Mouse (Mus musculus): ENCODE measurements around the gene Akap10. TPM values are rescaled to one million over a fixed set of nuclear protein-coding genes. Genes with fewer than 3 reads are reported as not detected.

Akap10 gene
- total RNA-seq (2012; rRNA removed) (20.1 and 21.7 TPM in 2 replicates), polyA plus RNA-seq (2012; ENCODE audit: insufficient read depth in 1 of 2, insufficient read length in 2 of 2, low read depth in 1 of 2, low replicate concordance in 2 of 2, missing spikeins in 1 of 2) (10 to 100 TPM in 1 of 2 experiments, not detected in 1; 17.7 TPM)

- H3K27ac ChIP-seq (ENCODE audit: control insufficient read depth, low read depth, low read length): peak within 1 kb of the TSS; percentile 99
- H3K36me3 ChIP-seq (ENCODE audit: control insufficient read depth in 1 of 2, insufficient read depth in 2 of 2, low read length in 2 of 2): peaks cover 7 to 34% of the 10 kb centered on the region in 2 experiments; a peak in 3 of 4 replicates
- H3K79me2 ChIP-seq (ENCODE audit: control insufficient read depth, insufficient read depth, low read length, poor library complexity): peaks cover 39% of the 10 kb centered on the region
- H3K9ac ChIP-seq (ENCODE audit: control insufficient read depth, low read depth, low read length, poor library complexity, severe bottlenecking): peak within 1 kb of the TSS; percentile 98
- no peaks in the 10 kb centered on the region for H3K27me3 ChIP-seq (ENCODE audit: control insufficient read depth in 1 of 2, insufficient read depth in 2 of 2, low read length in 2 of 2)
- DNase-seq (ENCODE audit: low read depth, low spot score): peak; percentile 98
- H3K4me3 ChIP-seq (ENCODE audit: control insufficient read depth in 1 of 2, insufficient read depth in 1 of 2, low read depth in 2 of 2, low read length in 2 of 2): peak within 1 kb of the TSS; percentile 87 to 99
- peaks cover 6 to 18% of the 10 kb centered on the region in 2 experiments for H3K4me1 ChIP-seq (ENCODE audit: control insufficient read depth in 1 of 2, insufficient read depth in 2 of 2, low read length in 2 of 2)
- no peaks in the 10 kb centered on the region for H3K9me3 ChIP-seq (replicated peaks; ENCODE audit: insufficient read depth, low read length)
- TF ChIP-seq MAX (IDR thresholded peaks at IDR 0.05; ENCODE audit: low read length) (peak; percentile 96), TAL1 (IDR thresholded peaks at IDR 0.05; ENCODE audit: low read length) (no peak), MEF2A (IDR thresholded peaks at IDR 0.05; ENCODE audit: extremely low read depth, insufficient replicate concordance, low read depth, low read length, poor library complexity, severe bottlenecking) (no peak), RCOR1 (IDR thresholded peaks at IDR 0.05; ENCODE audit: low read depth, low read length) (no peak), MAZ (IDR thresholded peaks at IDR 0.05; ENCODE audit: low read depth, low read length) (peak; percentile 89; the same call in 1 of the 2 replicates), POLR2AphosphoS5 (IDR thresholded peaks at IDR 0.05; ENCODE audit: borderline replicate concordance, low read depth, low read length) (no peak), SIN3A (IDR thresholded peaks at IDR 0.05; ENCODE audit: low read length) (peak; percentile 64; the same call in 1 of the 2 replicates), NRF1 (IDR thresholded peaks at IDR 0.05; ENCODE audit: insufficient read depth, low read depth, low read length, poor library complexity, severe bottlenecking) (peak; percentile 72), HCFC1 (IDR thresholded peaks at IDR 0.05; ENCODE audit: low read depth, low read length) (peak; percentile 82), ZMIZ1 (IDR thresholded peaks at IDR 0.05; ENCODE audit: low read depth, low read length) (peak; percentile 95), CTCF (IDR thresholded peaks at IDR 0.05 in 2 of 3, conservative IDR thresholded peaks at IDR 0.05 in 1 of 3; ENCODE audit: control insufficient read depth in 1 of 3, insufficient read depth in 1 of 3, low read depth in 2 of 3, low read length in 3 of 3, poor library complexity in 1 of 3, severe bottlenecking in 1 of 3) (no peak), GABPA (IDR thresholded peaks at IDR 0.05; ENCODE audit: low read depth, low read length) (no peak), GATA1 (IDR thresholded peaks at IDR 0.05; ENCODE audit: low read depth, low read length) (peak; percentile 16; the same call in 1 of the 2 replicates), USF2 (IDR thresholded peaks at IDR 0.05; ENCODE audit: borderline replicate concordance in 1 of 2, insufficient read depth in 1 of 2, low read depth in 1 of 2, low read length in 2 of 2) (peak; percentile 74 to 91; a peak in 3 of 4 replicates), ZNF384 (IDR thresholded peaks at IDR 0.05; ENCODE audit: low read depth, low read length) (no peak), NELFE (IDR thresholded peaks at IDR 0.05; ENCODE audit: low read depth, low read length) (peak; percentile 87), ZC3H11A (IDR thresholded peaks at IDR 0.05; ENCODE audit: low read depth, low read length) (no peak), ELF1 (IDR thresholded peaks at IDR 0.05; ENCODE audit: low read depth, low read length) (peak; percentile 89), KAT2A (conservative IDR thresholded peaks at IDR 0.05; ENCODE audit: low read depth, low read length) (no peak; the same call in 1 of the 2 replicates), E2F4 (IDR thresholded peaks at IDR 0.05; ENCODE audit: borderline replicate concordance, low read depth, low read length) (no peak; the same call in 1 of the 2 replicates), USF1 (IDR thresholded peaks at IDR 0.05; ENCODE audit: low read depth, low read length) (peak; percentile 99), TCF12 (IDR thresholded peaks at IDR 0.05; ENCODE audit: low read depth, low read length) (peak; percentile 78), POLR2A (IDR thresholded peaks at IDR 0.05; ENCODE audit: control insufficient read depth in 1 of 2, insufficient read depth in 1 of 2, low read depth in 1 of 2, low read length in 2 of 2, poor library complexity in 1 of 2) (peak; percentile 87 to 92; a peak in 3 of 4 replicates), MXI1 (IDR thresholded peaks at IDR 0.05; ENCODE audit: low read depth, low read length) (no peak; the same call in none of the 2 replicates), POLR2AphosphoS2 (IDR thresholded peaks at IDR 0.05; ENCODE audit: low read length) (peak; percentile 59; the same call in 1 of the 2 replicates), MYC (IDR thresholded peaks at IDR 0.05; ENCODE audit: low read depth, low read length) (no peak; the same call in 1 of the 2 replicates), JUND (IDR thresholded peaks at IDR 0.05; ENCODE audit: low read depth, low read length) (no peak), SMC3 (IDR thresholded peaks at IDR 0.05; ENCODE audit: low read depth, low read length) (no peak), EP300 (IDR thresholded peaks at IDR 0.05; ENCODE audit: low read depth in 1 of 2, low read length in 2 of 2) (peak in 1 of 2 experiments; percentile 38; a peak in 2 of 4 replicates), MAFK (IDR thresholded peaks at IDR 0.05; ENCODE audit: borderline replicate concordance, low read depth, low read length) (no peak), TBP (IDR thresholded peaks at IDR 0.05; ENCODE audit: low read depth, low read length) (no peak; the same call in 1 of the 2 replicates), ETS1 (IDR thresholded peaks at IDR 0.05; ENCODE audit: low read depth, low read length) (peak; percentile 70; the same call in 1 of the 2 replicates), CHD2 (IDR thresholded peaks at IDR 0.05; ENCODE audit: low read length) (no peak), UBTF (IDR thresholded peaks at IDR 0.05; ENCODE audit: borderline replicate concordance, insufficient read depth, low read depth, low read length) (peak; percentile 58; the same call in 1 of the 2 replicates), BHLHE40 (IDR thresholded peaks at IDR 0.05; ENCODE audit: borderline replicate concordance, low read depth, low read length) (peak; percentile 68; the same call in 1 of the 2 replicates), RAD21 (IDR thresholded peaks at IDR 0.05; ENCODE audit: low read depth, low read length) (no peak)
These were observed at the start of gene Akap10 for GRCm38 (mm10) chr11:61930098-61930517. TSS of gene Akap10 (minus strand) at chr11:61930252.

Data from MEL (cell line).